Mouse (Mus musculus) embryonic facial prominence, embryonic 11.5 days (tissue): ENCODE results near the gene Olfr1137. TPM values are rescaled to one million over a fixed set of nuclear protein-coding genes. Genes with fewer than 3 reads are reported as not detected.

Experiments used
- ATAC-seq: fragments of 200-750 bp; cut with Nextera tagmentation; replicated peaks from 2 replicates; pipeline ENCODE4 v1.8.0; 2017; ENCODE audit warnings: low read depth; ENCODE audit not compliant: insufficient number of reproducible peaks, low FRiP score, low TSS enrichment
- DNase-seq: peaks from one replicate; pipeline ENCODE4 v3.0.0-alpha.2; 2015; ENCODE audit warnings: low spot score
- H3K27ac ChIP-seq: fragments of 300-500 bp; sonication (generic); replicated peaks from 2 replicates; pipeline ENCODE4 v1.5.1; 2014; ENCODE audit warnings: mild to moderate bottlenecking, low read depth, low read length, control low read depth
- H3K27me3 ChIP-seq: fragments of 300-500 bp; sonication (generic); 2 replicates; pipeline ENCODE4 v1.6.1; 2014; ENCODE audit warnings: mild to moderate bottlenecking, low read length, moderate library complexity, mixed read lengths; ENCODE audit not compliant: control insufficient read depth, insufficient read depth
- H3K36me3 ChIP-seq: fragments of 300-500 bp; sonication (generic); replicated peaks from 2 replicates; pipeline ENCODE4 v1.6.1; 2014; ENCODE audit warnings: low read depth, mild to moderate bottlenecking, low read length, moderate library complexity, mixed read lengths; ENCODE audit not compliant: control insufficient read depth, insufficient read depth
- H3K4me1 ChIP-seq: fragments of 300-500 bp; sonication (generic); 2 replicates; pipeline ENCODE4 v1.6.1; 2014; ENCODE audit warnings: low read length, mixed read lengths; ENCODE audit not compliant: control insufficient read depth, insufficient read depth
- H3K4me2 ChIP-seq: fragments of 300-500 bp; sonication (generic); 2 replicates; pipeline ENCODE4 v1.6.1; 2014; ENCODE audit warnings: low read depth, mild to moderate bottlenecking, control low read depth, low read length, moderate library complexity
- H3K4me3 ChIP-seq: fragments of 300-500 bp; sonication (generic); 2 replicates; pipeline ENCODE4 v1.5.1; 2014; ENCODE audit warnings: low read depth, low read length, control low read depth
- H3K9ac ChIP-seq: fragments of 300-500 bp; sonication (generic); replicated peaks from 2 replicates; pipeline ENCODE4 v1.6.1; 2014; ENCODE audit warnings: mild to moderate bottlenecking, control low read depth, low read length
- H3K9me3 ChIP-seq: fragments of 300-500 bp; sonication (generic); replicated peaks from 2 replicates; pipeline ENCODE4 v1.6.1; 2016; ENCODE audit warnings: mild to moderate bottlenecking, low read length, inconsistent platforms, mixed read lengths; ENCODE audit not compliant: control insufficient read depth
- WGBS: fragments of 180-500 bp; shearing (Covaris S2); extraction: QIAGEN DNeasy Blood & Tissue Kit; methylation state at CpG from one replicate; pipeline ENCODE4 v1.1.7; 2014; 5-methylcytosine and 5-hydroxymethylcytosine counted together
- polyA plus RNA-seq: library from polyadenylated mRNA; unstranded; fragments of >200 nt; fragmentation: Nextera tagmentation; extraction: Ambion mirVana; gene quantifications from 2 replicates; pipeline ENCODE4 v1.2.1, GENCODE M21; 2014

Gene Olfr1137
- not detected in 2 replicates for polyA plus RNA-seq

GRCm38 (mm10) chr2:87713079-87713478 is at the start of gene Olfr1137:
Olfr1137 (minus strand) TSS chr2:87713179.
- no peaks in the 10 kb centered on the region for H3K36me3 ChIP-seq
- H3K27me3 ChIP-seq: no peaks in the 10 kb centered on the region
- no peak within 1 kb of the TSS for H3K4me3 ChIP-seq
- no peak within 1 kb of the TSS for H3K27ac ChIP-seq
- no peaks in the 10 kb centered on the region for H3K9me3 ChIP-seq
- H3K4me2 ChIP-seq: no peak within 1 kb of the TSS
- DNase-seq (no peak), ATAC-seq (no peak)
- no peak within 1 kb of the TSS for H3K9ac ChIP-seq
- H3K4me1 ChIP-seq: no peaks in the 10 kb centered on the region

GRCm38 (mm10) chr2:87753891-87754290 is 40.9 kb upstream of the Olfr1137 start, which contains the start of gene Olfr1141:
Olfr1141 (minus strand) TSS chr2:87753991.
- ATAC-seq (no peak), DNase-seq (no peak)
- H3K27me3 ChIP-seq: no peaks in the 10 kb centered on the region
- H3K27ac ChIP-seq: no peak within 1 kb of the TSS
- H3K4me2 ChIP-seq: no peak within 1 kb of the TSS
- no peaks in the 10 kb centered on the region for H3K4me1 ChIP-seq
- WGBS: 89% methylated on average over 1 of the region's 1 CpGs
- H3K9me3 ChIP-seq: no peaks in the 10 kb centered on the region
- H3K36me3 ChIP-seq: no peaks in the 10 kb centered on the region
- no peak within 1 kb of the TSS for H3K9ac ChIP-seq
- H3K4me3 ChIP-seq: no peak within 1 kb of the TSS

GRCm38 (mm10) chr2:87743452-87743851 is 30.5 kb upstream of the Olfr1137 start, which contains the start of gene Olfr1140:
Olfr1140 (plus strand) TSS chr2:87743752.
- Histone ChIP-seq H3K4me3 (no peak within 1 kb of the TSS), H3K9ac (no peak within 1 kb of the TSS), H3K4me1 (no peaks in the 10 kb centered on the region), H3K4me2 (no peak within 1 kb of the TSS), H3K9me3 (no peaks in the 10 kb centered on the region), H3K27me3 (no peaks in the 10 kb centered on the region), H3K36me3 (no peaks in the 10 kb centered on the region), H3K27ac (no peak within 1 kb of the TSS)
- no peak for ATAC-seq
- 73% methylated on average over 3 of the region's 3 CpGs for WGBS
- no peak for DNase-seq

GRCm38 (mm10) chr2:87739878-87740277 is 26.9 kb upstream of the Olfr1137 start, which contains the start of gene Olfr1138:
Olfr1138 (minus strand) TSS chr2:87739978.
- no peak for ATAC-seq

GRCm38 (mm10) chr2:87693847-87694246 is 19.1 kb downstream of the Olfr1137 start, which contains the start of gene Olfr1136:
Olfr1136 (minus strand) TSS chr2:87693947.
- DNase-seq: no peak
- H3K36me3 ChIP-seq: no peaks in the 10 kb centered on the region
- H3K4me1 ChIP-seq: no peaks in the 10 kb centered on the region
- H3K4me3 ChIP-seq: no peak within 1 kb of the TSS
- H3K9me3 ChIP-seq: no peaks in the 10 kb centered on the region
- ATAC-seq: no peak
- H3K4me2 ChIP-seq: no peak within 1 kb of the TSS
- no peaks in the 10 kb centered on the region for H3K27me3 ChIP-seq
- no peak within 1 kb of the TSS for H3K9ac ChIP-seq
- no peak within 1 kb of the TSS for H3K27ac ChIP-seq

More at GRCm38 (mm10) chr2:87739878-87740277, 26.9 kb upstream of the Olfr1137 start, which contains the start of gene Olfr1138:
- Histone ChIP-seq H3K9ac (no peak within 1 kb of the TSS), H3K4me2 (no peak within 1 kb of the TSS), H3K4me3 (no peak within 1 kb of the TSS), H3K27ac (no peak within 1 kb of the TSS), H3K27me3 (no peaks in the 10 kb centered on the region), H3K4me1 (no peaks in the 10 kb centered on the region), H3K36me3 (no peaks in the 10 kb centered on the region), H3K9me3 (no peaks in the 10 kb centered on the region)
- WGBS: 82% methylated on average over 1 of the region's 1 CpGs
- DNase-seq: no peak

- H3K27me3 ChIP-seq: no peaks in the 10 kb centered on the region
- ATAC-seq (no peak), DNase-seq (no peak)
- H3K4me2 ChIP-seq: no peak within 1 kb of the TSS
- no peak within 1 kb of the TSS for H3K9ac ChIP-seq
- no peak within 1 kb of the TSS for H3K4me3 ChIP-seq
- H3K27ac ChIP-seq: no peak within 1 kb of the TSS
- H3K9me3 ChIP-seq: no peaks in the 10 kb centered on the region
- H3K36me3 ChIP-seq: no peaks in the 10 kb centered on the region
- no peaks in the 10 kb centered on the region for H3K4me1 ChIP-seq
- WGBS: 23% methylated on average over 1 of the region's 1 CpGs
These were observed 39.4 kb downstream of the Olfr1137 start, which contains the start of gene Olfr1135 for GRCm38 (mm10) chr2:87673564-87673963. Olfr1135 (minus strand) TSS chr2:87673664.

Other genes with a start within 250 kb of the Olfr1137 start
- gene Pramel7, start 216.1 kb downstream of the Olfr1137 start, polyA plus RNA-seq: not detected in 2 replicates
- not detected in 2 replicates for gene Pramel6, start 206.6 kb downstream of the Olfr1137 start, polyA plus RNA-seq
- gene Olfr153, start 181.4 kb downstream of the Olfr1137 start, polyA plus RNA-seq: not detected in 2 replicates
- gene Olfr1128, start 167.6 kb downstream of the Olfr1137 start, polyA plus RNA-seq: not detected in 2 replicates
- gene Olfr1129, start 139.3 kb downstream of the Olfr1137 start, polyA plus RNA-seq: not detected in 2 replicates
- not detected in 2 replicates for gene Olfr1130, start 107.0 kb downstream of the Olfr1137 start, polyA plus RNA-seq
- gene Olfr1131, start 86.1 kb downstream of the Olfr1137 start, polyA plus RNA-seq: not detected in 2 replicates
- not detected in 2 replicates for gene Olfr1132, start 75.6 kb downstream of the Olfr1137 start, polyA plus RNA-seq
- gene Olfr1133, start 65.8 kb downstream of the Olfr1137 start, polyA plus RNA-seq: not detected in 2 replicates
- gene Olfr1134, start 54.7 kb downstream of the Olfr1137 start, polyA plus RNA-seq: not detected in 2 replicates
- not detected in 2 replicates for gene Olfr1135, start 39.5 kb downstream of the Olfr1137 start, polyA plus RNA-seq
- gene Olfr1136, start 19.2 kb downstream of the Olfr1137 start, polyA plus RNA-seq: not detected in 2 replicates
- gene Olfr1138, start 26.8 kb upstream of the Olfr1137 start, polyA plus RNA-seq: not detected in 2 replicates
- not detected in 2 replicates for gene Olfr1140, start 30.6 kb upstream of the Olfr1137 start, polyA plus RNA-seq
- gene Olfr1141, start 40.8 kb upstream of the Olfr1137 start, polyA plus RNA-seq: not detected in 2 replicates
- not detected in 2 replicates for gene Olfr152, start 66.3 kb upstream of the Olfr1137 start, polyA plus RNA-seq
- 0.17 TPM in 1 of 2 replicates, not detected in the other for gene Olfr1143, start 87.4 kb upstream of the Olfr1137 start, polyA plus RNA-seq
- not detected in 2 replicates for gene Olfr1145, start 96.6 kb upstream of the Olfr1137 start, polyA plus RNA-seq
- not detected in 2 replicates for gene Olfr1148, start 117.4 kb upstream of the Olfr1137 start, polyA plus RNA-seq
- not detected in 2 replicates for gene Olfr1150-ps1, start 130.8 kb upstream of the Olfr1137 start, polyA plus RNA-seq
- not detected in 2 replicates for gene Olfr1151, start 142.7 kb upstream of the Olfr1137 start, polyA plus RNA-seq
- not detected in 2 replicates for gene Olfr1152, start 153.3 kb upstream of the Olfr1137 start, polyA plus RNA-seq
- not detected in 2 replicates for gene Olfr1153, start 181.8 kb upstream of the Olfr1137 start, polyA plus RNA-seq
- not detected in 2 replicates for gene Olfr1154, start 192.0 kb upstream of the Olfr1137 start, polyA plus RNA-seq
- gene Olfr1155, start 232.0 kb upstream of the Olfr1137 start, polyA plus RNA-seq: not detected in 2 replicates
- not detected in 2 replicates for gene Olfr1156, start 239.9 kb upstream of the Olfr1137 start, polyA plus RNA-seq